Mouse (Mus musculus) bone marrow, adult 2 months (tissue): ENCODE measurements at regions not wholly inside any gene's neighbourhood (a gene's known extent, or its start where the extent isn't known, plus 50 kb on each side); places are given as distances from the start of the nearest gene placed in this dataset.
"Not testable (repeated sequence)": the region's sequence is repeated elsewhere in the genome, so short reads cannot be mapped to it uniquely, and the experiment has no call there.

ENCODE experiments used
- H3K27ac ChIP-seq: fragments of 200-500 bp; 2 replicates; pipeline ENCODE4 v1.5.1; 2012; ENCODE audit warnings: low read depth, mild to moderate bottlenecking, control low read depth, inconsistent platforms, low read length; ENCODE audit not compliant: control insufficient read depth, poor library complexity, insufficient read depth
- H3K4me1 ChIP-seq: fragments of 200-500 bp; 2 replicates; pipeline ENCODE4 v1.6.1; 2011; ENCODE audit warnings: low read length; ENCODE audit not compliant: control insufficient read depth, insufficient read depth
- H3K4me3 ChIP-seq: fragments of 200-500 bp; replicated peaks from 2 replicates; pipeline ENCODE3; 2011; ENCODE audit warnings: mild to moderate bottlenecking, low read depth, low read length, control low read depth; ENCODE audit not compliant: control insufficient read depth
- CTCF ChIP-seq: fragments of 200-500 bp; IDR thresholded peaks from 2 replicates; pipeline ENCODE4 v1.5.1; 2011; ENCODE audit warnings: low read length, control low read depth; ENCODE audit not compliant: control insufficient read depth, insufficient read depth
- POLR2A ChIP-seq: fragments of 200-500 bp; IDR thresholded peaks from 2 replicates; pipeline ENCODE4 v1.6.1; 2011; ENCODE audit warnings: low read depth, mild to moderate bottlenecking, control low read depth, low read length, borderline replicate concordance; ENCODE audit not compliant: control insufficient read depth
- WGBS: fragments of 180-500 bp; shearing (Covaris S2); methylation state at CpG from one replicate; pipeline ENCODE4 v1.1.7; 2018; 5-methylcytosine and 5-hydroxymethylcytosine counted together

GRCm38 (mm10) chr13:99128979-99129378 is 55.6 kb upstream of the Zfp366 start:
- 46% methylated on average over 2 of the region's 2 CpGs for WGBS
- Histone ChIP-seq H3K4me3 (no peak overlapping the region), H3K27ac (no peak overlapping the region), H3K4me1 (no peaks in the 10 kb centered on the region)
- TF ChIP-seq CTCF (no peak), POLR2A (no peak)

GRCm38 (mm10) chr13:99128284-99128691 is 56.3 kb upstream of the Zfp366 start:
- H3K4me3 ChIP-seq: no peak overlapping the region
- TF ChIP-seq POLR2A (no peak), CTCF (no peak)
- H3K4me1 ChIP-seq: no peaks in the 10 kb centered on the region; the same call in 1 of the 2 replicates
- WGBS: 73% methylated on average over 5 of the region's 5 CpGs
- H3K27ac ChIP-seq: no peak overlapping the region

- 72% methylated on average over 5 of the region's 5 CpGs for WGBS
- H3K4me1 ChIP-seq: no peaks in the 10 kb centered on the region; the same call in 1 of the 2 replicates
- no peak overlapping the region for H3K4me3 ChIP-seq
- H3K27ac ChIP-seq: no peak overlapping the region
- no peak for TF ChIP-seq CTCF
- no peak for TF ChIP-seq POLR2A
Observed at GRCm38 (mm10) chr13:99127716-99128115, 56.9 kb upstream of the Zfp366 start.

- 88% methylated on average over 10 of the region's 10 CpGs for WGBS
- H3K27ac ChIP-seq, H3K4me1 ChIP-seq, H3K4me3 ChIP-seq: not testable (repeated sequence)
Observed at GRCm38 (mm10) chr13:99126971-99127370, 57.7 kb upstream of the Zfp366 start.

GRCm38 (mm10) chr13:99126538-99126937 is 58.1 kb upstream of the Zfp366 start:
- no peak for TF ChIP-seq CTCF
- Histone ChIP-seq H3K4me3 (no peak overlapping the region), H3K4me1 (no peaks in the 10 kb centered on the region; the same call in 1 of the 2 replicates), H3K27ac (no peak overlapping the region)
- WGBS: 20% methylated on average over 8 of the region's 8 CpGs

GRCm38 (mm10) chr13:99125946-99126345 is 58.7 kb upstream of the Zfp366 start:
- H3K4me1 ChIP-seq: no peaks in the 10 kb centered on the region; the same call in 1 of the 2 replicates
- TF ChIP-seq CTCF: no peak
- TF ChIP-seq POLR2A: no peak
- H3K27ac ChIP-seq: no peak overlapping the region
- 17% methylated on average over 1 of the region's 1 CpGs for WGBS
- no peak overlapping the region for H3K4me3 ChIP-seq

- no peak overlapping the region for H3K27ac ChIP-seq
- no peaks in the 10 kb centered on the region; the same call in 1 of the 2 replicates for H3K4me1 ChIP-seq
- no peak overlapping the region for H3K4me3 ChIP-seq
- 81% methylated on average over 10 of the region's 10 CpGs for WGBS
- no peak for TF ChIP-seq CTCF
- TF ChIP-seq POLR2A: no peak
Observed at GRCm38 (mm10) chr13:99124894-99125570, 59.6 kb upstream of the Zfp366 start.

GRCm38 (mm10) chr13:99124141-99124540 is 60.5 kb upstream of the Zfp366 start:
- Histone ChIP-seq H3K4me1 (no peaks in the 10 kb centered on the region; the same call in 1 of the 2 replicates), H3K4me3 (no peak overlapping the region), H3K27ac (no peak overlapping the region)
- 37% methylated on average over 2 of the region's 2 CpGs for WGBS
- TF ChIP-seq CTCF: no peak
- no peak for TF ChIP-seq POLR2A

GRCm38 (mm10) chr13:99123476-99124140 is 61.0 kb upstream of the Zfp366 start:
- Histone ChIP-seq H3K27ac (no peak overlapping the region), H3K4me1 (no peaks in the 10 kb centered on the region; the same call in 1 of the 2 replicates), H3K4me3 (no peak overlapping the region)
- TF ChIP-seq POLR2A (no peak), CTCF (no peak)
- WGBS: 70% methylated on average over 12 of the region's 12 CpGs

GRCm38 (mm10) chr13:99122539-99122938 is 62.1 kb upstream of the Zfp366 start:
- H3K4me3 ChIP-seq, H3K27ac ChIP-seq, H3K4me1 ChIP-seq: not testable (repeated sequence)
- WGBS: 55% methylated on average over 4 of the region's 4 CpGs
